Mouse (Mus musculus) limb, embryonic 13.5 days (tissue): ENCODE results near the gene Tmem63c. TPM values are rescaled to one million over a fixed set of nuclear protein-coding genes. Genes with fewer than 3 reads are reported as not detected.
A peak's percentile ranks its signal among the peaks of the same experiment; 100 is the strongest.

Experiments used
- ATAC-seq: fragments of 200-750 bp; cut with Nextera tagmentation; 2 replicates; pipeline ENCODE4 v1.8.0; 2017; ENCODE audit warnings: low read depth, moderate number of reproducible peaks, moderate TSS enrichment; ENCODE audit not compliant: low FRiP score
- H3K27ac ChIP-seq: fragments of 300-500 bp; sonication (generic); 2 replicates; pipeline ENCODE4 v1.5.1; 2015; ENCODE audit warnings: inconsistent platforms, mild to moderate bottlenecking, moderate library complexity
- H3K27me3 ChIP-seq: fragments of 300-500 bp; sonication (generic); 2 replicates; pipeline ENCODE4 v1.6.1; 2015; ENCODE audit warnings: mild to moderate bottlenecking, inconsistent platforms
- H3K36me3 ChIP-seq: fragments of 300-500 bp; sonication (generic); 2 replicates; pipeline ENCODE4 v1.6.1; 2015; ENCODE audit warnings: inconsistent platforms, mild to moderate bottlenecking, moderate library complexity
- H3K4me1 ChIP-seq: fragments of 300-500 bp; sonication (generic); 2 replicates; pipeline ENCODE4 v1.6.1; 2015; ENCODE audit warnings: inconsistent platforms
- H3K4me2 ChIP-seq: fragments of 300-500 bp; sonication (generic); replicated peaks from 2 replicates; pipeline ENCODE4 v1.6.1; 2015; ENCODE audit warnings: inconsistent platforms, mild to moderate bottlenecking, moderate library complexity
- H3K4me3 ChIP-seq: fragments of 300-500 bp; sonication (generic); 2 replicates; pipeline ENCODE4 v1.5.1; 2015; ENCODE audit warnings: moderate library complexity, mild to moderate bottlenecking, inconsistent platforms
- H3K9ac ChIP-seq: fragments of 300-500 bp; sonication (generic); 2 replicates; pipeline ENCODE4 v1.6.1; 2015; ENCODE audit warnings: mild to moderate bottlenecking, inconsistent platforms
- H3K9me3 ChIP-seq: fragments of 300-500 bp; sonication (generic); 2 replicates; pipeline ENCODE4 v1.6.1; 2016; ENCODE audit warnings: inconsistent platforms
- WGBS: fragments of 180-500 bp; shearing (Covaris S2); methylation state at CpG from one replicate; pipeline ENCODE4 v1.1.7; 2015; 5-methylcytosine and 5-hydroxymethylcytosine counted together
- polyA plus RNA-seq: library from polyadenylated mRNA; unstranded; fragments of >200 nt; fragmentation: Nextera tagmentation; extraction: Ambion mirVana; gene quantifications from 2 replicates; pipeline ENCODE4 v1.2.1, GENCODE M21; 2015

The Tmem63c gene
- polyA plus RNA-seq, 1 experiment from 2014 or later, result 0.08 TPM

GRCm38 (mm10) chr12:87003606-87004005 lies 17.5 kb upstream of the Tmem63c start:
- peaks cover 15% of the 10 kb centered on the region for H3K27me3 ChIP-seq
- no peak for ATAC-seq
- H3K27ac ChIP-seq, result no peak overlapping the region
- no peaks in the 10 kb centered on the region for H3K36me3 ChIP-seq
- 63% methylated on average over 3 of the region's 3 CpGs for WGBS
- H3K9ac ChIP-seq, result no peak overlapping the region
- H3K9me3 ChIP-seq, result no peaks in the 10 kb centered on the region
- H3K4me3 ChIP-seq, result no peak overlapping the region
- H3K4me2 ChIP-seq, result no peak overlapping the region
- H3K4me1 ChIP-seq, result no peaks in the 10 kb centered on the region; the same call in 1 of the 2 replicates

GRCm38 (mm10) chr12:87004596-87004995 lies 16.5 kb upstream of the Tmem63c start:
- Histone ChIP-seq H3K4me2 (no peak overlapping the region), H3K4me1 (peaks cover 3% of the 10 kb centered on the region), H3K9ac (no peak overlapping the region), H3K4me3 (no peak overlapping the region), H3K27ac (no peak overlapping the region), H3K9me3 (no peaks in the 10 kb centered on the region), H3K36me3 (no peaks in the 10 kb centered on the region), H3K27me3 (peaks cover 21% of the 10 kb centered on the region)
- ATAC-seq, result no peak
- WGBS, result 79% methylated on average over 4 of the region's 4 CpGs

GRCm38 (mm10) chr12:87017041-87017440 lies 4.1 kb upstream of the Tmem63c start:
- no peaks in the 10 kb centered on the region for H3K27me3 ChIP-seq
- H3K9ac ChIP-seq, result no peak overlapping the region
- ATAC-seq, result no peak
- no peaks in the 10 kb centered on the region for H3K4me1 ChIP-seq
- no peak overlapping the region for H3K27ac ChIP-seq
- 57% methylated on average over 3 of the region's 3 CpGs for WGBS
- no peaks in the 10 kb centered on the region for H3K36me3 ChIP-seq
- no peak overlapping the region for H3K4me2 ChIP-seq
- no peak overlapping the region for H3K4me3 ChIP-seq
- H3K9me3 ChIP-seq, result no peaks in the 10 kb centered on the region

DNA sequence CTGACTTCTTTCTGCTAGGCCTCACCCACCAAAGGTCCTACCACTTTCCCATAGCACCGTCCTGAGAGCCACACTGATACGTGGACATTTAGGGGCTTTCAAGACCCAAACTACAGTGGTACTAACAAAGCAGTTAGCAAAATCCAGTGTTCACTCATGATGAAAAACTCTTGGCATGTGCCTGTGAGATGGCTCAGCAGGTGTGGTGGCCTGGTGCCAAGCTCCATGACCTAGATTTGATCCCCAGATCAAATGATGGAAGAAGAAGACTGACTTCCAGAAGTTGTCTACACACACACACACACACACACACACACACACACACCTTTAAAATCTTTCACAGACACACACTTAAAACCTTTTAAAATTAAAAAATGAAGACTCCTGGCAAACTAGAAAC lies 2.4 kb upstream of the Tmem63c start:
- Histone ChIP-seq H3K9me3 (no peaks in the 10 kb centered on the region), H3K27ac (no peak overlapping the region), H3K4me2 (no peak overlapping the region), H3K9ac (no peak overlapping the region), H3K4me1 (no peaks in the 10 kb centered on the region), H3K36me3 (no peaks in the 10 kb centered on the region), H3K27me3 (peaks cover 8% of the 10 kb centered on the region), H3K4me3 (no peak overlapping the region)
- ATAC-seq, result no peak
- WGBS, result 83% methylated on average over 2 of the region's 2 CpGs

DNA sequence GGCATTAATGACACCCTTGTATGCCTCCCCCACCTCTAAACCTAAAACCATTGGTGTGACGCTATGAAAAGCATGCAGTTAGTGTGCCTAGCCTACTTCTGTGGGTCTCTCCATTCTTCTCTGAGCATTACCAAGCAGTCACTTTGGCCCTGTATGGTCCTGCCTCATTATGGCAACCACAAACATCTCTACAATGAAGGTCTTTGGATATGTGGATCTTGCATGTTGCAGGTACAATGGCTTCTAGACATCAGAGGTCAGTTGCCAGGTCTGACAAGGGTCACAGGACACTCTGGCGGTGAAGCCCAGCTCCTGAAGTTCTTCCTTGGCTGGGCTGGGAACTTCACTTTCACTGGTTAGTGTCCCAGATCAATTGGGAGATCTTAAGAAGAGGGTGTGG lies 866 bp downstream of the Tmem63c start:
- Histone ChIP-seq H3K9ac (no peak overlapping the region), H3K4me1 (peaks cover 10% of the 10 kb centered on the region; the same call in 1 of the 2 replicates), H3K27ac (no peak overlapping the region), H3K4me2 (no peak overlapping the region), H3K9me3 (no peaks in the 10 kb centered on the region), H3K4me3 (no peak overlapping the region), H3K36me3 (no peaks in the 10 kb centered on the region), H3K27me3 (peaks cover 38% of the 10 kb centered on the region)
- 81% methylated on average over 2 of the region's 2 CpGs for WGBS
- no peak for ATAC-seq

GRCm38 (mm10) chr12:87023456-87023855 lies 2.3 kb downstream of the Tmem63c start:
- peaks cover 10% of the 10 kb centered on the region; the same call in 1 of the 2 replicates for H3K4me1 ChIP-seq
- H3K4me3 ChIP-seq, result no peak overlapping the region
- H3K27ac ChIP-seq, result no peak overlapping the region
- H3K9me3 ChIP-seq, result no peaks in the 10 kb centered on the region
- 74% methylated on average over 3 of the region's 3 CpGs for WGBS
- no peak for ATAC-seq
- no peak overlapping the region for H3K4me2 ChIP-seq
- no peak overlapping the region for H3K9ac ChIP-seq
- peaks cover 53% of the 10 kb centered on the region for H3K27me3 ChIP-seq
- H3K36me3 ChIP-seq, result no peaks in the 10 kb centered on the region

GRCm38 (mm10) chr12:87026109-87026870 lies 5.2 kb downstream of the Tmem63c start:
- 3% methylated on average over 30 of the region's 30 CpGs for WGBS
- no peak for ATAC-seq

DNA sequence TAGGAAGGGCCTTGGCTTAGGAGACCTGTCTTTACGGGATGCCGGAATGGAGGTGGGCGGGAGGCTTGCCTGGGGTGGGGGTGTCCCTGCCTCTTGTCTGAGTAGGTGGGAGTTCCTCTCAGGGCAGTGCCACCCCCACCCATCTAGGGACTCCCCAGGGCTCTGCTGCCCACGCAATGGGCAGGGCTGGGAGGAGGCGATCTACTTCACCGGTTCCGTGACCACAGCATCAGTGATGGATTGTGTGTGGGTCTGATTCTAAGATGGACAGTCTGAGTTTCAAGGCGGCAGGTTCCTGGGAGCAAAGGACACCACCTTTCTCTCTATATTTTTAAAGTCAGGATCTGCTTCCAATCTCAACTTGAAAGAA lies 5.7 kb downstream of the Tmem63c start:
- Histone ChIP-seq H3K4me1 (peaks cover 10% of the 10 kb centered on the region; the same call in 1 of the 2 replicates), H3K4me2 (peak overlapping the region; percentile 53), H3K36me3 (no peaks in the 10 kb centered on the region), H3K4me3 (peak overlapping the region; percentile 19), H3K9me3 (no peaks in the 10 kb centered on the region), H3K27me3 (peaks cover 62% of the 10 kb centered on the region), H3K27ac (no peak overlapping the region), H3K9ac (no peak overlapping the region)
- no peak for ATAC-seq
- 10% methylated on average over 8 of the region's 8 CpGs for WGBS

More at GRCm38 (mm10) chr12:87026109-87026870, 5.2 kb downstream of the Tmem63c start:
- peaks cover 10% of the 10 kb centered on the region; the same call in 1 of the 2 replicates for H3K4me1 ChIP-seq
- H3K27ac ChIP-seq, result no peak overlapping the region
- H3K27me3 ChIP-seq, result peaks cover 62% of the 10 kb centered on the region
- H3K36me3 ChIP-seq, result no peaks in the 10 kb centered on the region
- peak overlapping the region; percentile 53 for H3K4me2 ChIP-seq
- H3K9ac ChIP-seq, result 0 out of 2 replicates have a peak overlapping the region, but pooled peaks have one; percentile 13
- no peaks in the 10 kb centered on the region for H3K9me3 ChIP-seq
- peak overlapping the region; percentile 19 for H3K4me3 ChIP-seq

DNA sequence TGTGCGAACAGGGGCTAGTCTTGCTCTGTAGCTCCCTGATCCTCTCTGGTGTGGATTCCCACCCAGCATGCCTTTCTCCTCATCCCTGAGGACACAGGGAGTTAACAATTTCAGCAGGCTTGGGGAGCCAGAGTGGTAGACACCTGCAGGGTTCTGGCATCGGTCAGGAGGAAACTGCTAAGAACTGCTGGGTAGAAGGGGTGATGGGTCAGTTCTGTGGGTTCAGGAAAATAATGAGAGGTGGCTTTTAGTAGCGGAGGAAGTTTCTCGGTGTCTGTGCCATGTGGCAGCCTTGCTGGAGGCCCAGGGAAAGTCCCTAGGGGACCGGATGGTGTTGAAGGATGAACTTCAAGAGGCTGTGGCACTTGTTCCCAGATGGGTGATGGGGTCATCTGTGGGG lies 6.3 kb downstream of the Tmem63c start:
- no peaks in the 10 kb centered on the region for H3K36me3 ChIP-seq
- H3K27me3 ChIP-seq, result peaks cover 62% of the 10 kb centered on the region
- H3K4me1 ChIP-seq, result peaks cover 10% of the 10 kb centered on the region; the same call in 1 of the 2 replicates
- WGBS, result 46% methylated on average over 5 of the region's 5 CpGs
- H3K9me3 ChIP-seq, result no peaks in the 10 kb centered on the region
- H3K4me3 ChIP-seq, result no peak overlapping the region
- no peak overlapping the region for H3K4me2 ChIP-seq
- H3K27ac ChIP-seq, result no peak overlapping the region
- ATAC-seq, result no peak
- H3K9ac ChIP-seq, result no peak overlapping the region

GRCm38 (mm10) chr12:87028068-87028467 lies 6.9 kb downstream of the Tmem63c start:
- no peak overlapping the region for H3K27ac ChIP-seq
- no peak for ATAC-seq
- H3K4me1 ChIP-seq, result peaks cover 10% of the 10 kb centered on the region; the same call in 1 of the 2 replicates
- H3K4me3 ChIP-seq, result no peak overlapping the region
- no peak overlapping the region for H3K9ac ChIP-seq
- H3K4me2 ChIP-seq, result no peak overlapping the region
- peaks cover 60% of the 10 kb centered on the region for H3K27me3 ChIP-seq
- H3K36me3 ChIP-seq, result no peaks in the 10 kb centered on the region
- H3K9me3 ChIP-seq, result no peaks in the 10 kb centered on the region
- 59% methylated on average over 2 of the region's 2 CpGs for WGBS

GRCm38 (mm10) chr12:87029251-87029976 lies 8.3 kb downstream of the Tmem63c start:
- Histone ChIP-seq H3K27me3 (peaks cover 47% of the 10 kb centered on the region), H3K9me3 (no peaks in the 10 kb centered on the region), H3K9ac (no peak overlapping the region), H3K4me1 (peaks cover 10% of the 10 kb centered on the region; the same call in 1 of the 2 replicates), H3K27ac (no peak overlapping the region), H3K4me3 (no peak overlapping the region), H3K36me3 (no peaks in the 10 kb centered on the region), H3K4me2 (no peak overlapping the region)
- WGBS, result 75% methylated on average over 5 of the region's 5 CpGs
- no peak for ATAC-seq

GRCm38 (mm10) chr12:87031163-87031763 lies 10.1 kb downstream of the Tmem63c start:
- Histone ChIP-seq H3K4me1 (peaks cover 6% of the 10 kb centered on the region; the same call in 1 of the 2 replicates), H3K9ac (no peak overlapping the region), H3K27me3 (peaks cover 31% of the 10 kb centered on the region), H3K4me3 (no peak overlapping the region), H3K36me3 (no peaks in the 10 kb centered on the region), H3K4me2 (no peak overlapping the region), H3K27ac (no peak overlapping the region), H3K9me3 (no peaks in the 10 kb centered on the region)
- no peak for ATAC-seq
- WGBS, result 74% methylated on average over 5 of the region's 5 CpGs
